Mouse (Mus musculus) midbrain, embryonic 13.5 days (tissue): ENCODE results near the gene Smyd3. TPM values are rescaled to one million over a fixed set of nuclear protein-coding genes. Genes with fewer than 3 reads are reported as not detected.

Experiments
- ATAC-seq: fragments of 200-750 bp; cut with Nextera tagmentation; 2 replicates; pipeline ENCODE4 v1.8.0; 2017; ENCODE audit warnings: mild to moderate bottlenecking, moderate TSS enrichment, moderate library complexity
- H3K27ac ChIP-seq: fragments of 300-500 bp; sonication (generic); 2 replicates; pipeline ENCODE4 v1.5.1; 2015; ENCODE audit warnings: inconsistent platforms, mild to moderate bottlenecking, moderate library complexity
- H3K27me3 ChIP-seq: fragments of 300-500 bp; sonication (generic); 2 replicates; pipeline ENCODE4 v1.6.1; 2015; ENCODE audit warnings: mild to moderate bottlenecking, inconsistent platforms
- H3K36me3 ChIP-seq: fragments of 300-500 bp; sonication (generic); 2 replicates; pipeline ENCODE4 v1.6.1; 2015; ENCODE audit warnings: mild to moderate bottlenecking, inconsistent platforms
- H3K4me1 ChIP-seq: fragments of 300-500 bp; sonication (generic); replicated peaks from 2 replicates; pipeline ENCODE4 v1.6.1; 2015; ENCODE audit warnings: inconsistent platforms
- H3K4me2 ChIP-seq: fragments of 300-500 bp; sonication (generic); replicated peaks from 2 replicates; pipeline ENCODE4 v1.6.1; 2015; ENCODE audit warnings: moderate library complexity, mild to moderate bottlenecking, inconsistent platforms
- H3K4me3 ChIP-seq: fragments of 300-500 bp; sonication (generic); replicated peaks from 2 replicates; pipeline ENCODE4 v1.5.1; 2015; ENCODE audit warnings: mild to moderate bottlenecking, inconsistent platforms
- H3K9ac ChIP-seq: fragments of 300-500 bp; sonication (generic); replicated peaks from 2 replicates; pipeline ENCODE4 v1.6.1; 2015; ENCODE audit warnings: mild to moderate bottlenecking, inconsistent platforms
- H3K9me3 ChIP-seq: fragments of 300-500 bp; sonication (generic); 2 replicates; pipeline ENCODE4 v1.6.1; 2016; ENCODE audit warnings: mild to moderate bottlenecking, inconsistent platforms
- WGBS: fragments of 180-500 bp; shearing (Covaris S2); methylation state at CpG from one replicate; pipeline ENCODE4 v1.1.7; 2015; 5-methylcytosine and 5-hydroxymethylcytosine counted together
- polyA plus RNA-seq: library from polyadenylated mRNA; unstranded; fragments of >200 nt; fragmentation: Nextera tagmentation; extraction: Ambion mirVana; gene quantifications from 2 replicates; pipeline ENCODE4 v1.2.1, GENCODE M21; 2015

The Smyd3 gene
- polyA plus RNA-seq, 1 experiment from 2014 or later = 14.5 TPM

DNA sequence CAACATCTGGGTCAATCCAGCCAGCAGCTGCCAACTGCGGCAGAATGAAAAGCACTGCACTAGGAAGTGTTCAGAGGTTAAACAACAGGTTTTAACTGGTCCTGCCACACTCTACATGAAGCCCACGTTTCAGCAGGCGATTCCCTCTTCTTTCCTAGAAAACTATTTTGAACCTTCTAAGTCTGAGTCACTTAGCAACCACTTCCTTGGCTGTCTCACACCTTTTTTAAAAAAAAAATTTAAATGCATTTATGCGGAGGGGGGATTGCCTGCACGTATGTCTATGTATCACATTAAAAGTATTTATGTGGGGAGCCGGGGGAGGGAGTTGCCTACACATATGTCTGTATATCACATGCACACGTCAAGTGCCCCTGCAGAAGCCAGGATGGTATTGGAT, 5.9 kb downstream of the Smyd3 start:
- no peak overlapping the region for H3K4me3 ChIP-seq
- no peak overlapping the region for H3K9ac ChIP-seq
- H3K27ac ChIP-seq = no peak overlapping the region
- no peaks in the 10 kb centered on the region for H3K36me3 ChIP-seq
- no peaks in the 10 kb centered on the region for H3K9me3 ChIP-seq
- H3K4me1 ChIP-seq = peaks cover 4% of the 10 kb centered on the region
- H3K27me3 ChIP-seq = 0 out of 2 replicates have a peak, but pooled peaks cover 3% of the 10 kb centered on the region
- WGBS = 88% methylated on average over 7 of the region's 7 CpGs
- no peak for ATAC-seq
- no peak overlapping the region for H3K4me2 ChIP-seq

- ATAC-seq = no peak
- Histone ChIP-seq H3K4me1 (no peaks in the 10 kb centered on the region), H3K27ac (no peak overlapping the region), H3K27me3 (no peaks in the 10 kb centered on the region), H3K4me2 (no peak overlapping the region), H3K9me3 (no peaks in the 10 kb centered on the region), H3K9ac (no peak overlapping the region), H3K4me3 (no peak overlapping the region), H3K36me3 (no peaks in the 10 kb centered on the region)
- 87% methylated on average over 13 of the region's 13 CpGs for WGBS
Observed at GRCm38 (mm10) chr1:179510546-179511340, 7.1 kb downstream of the Smyd3 start.

- no peak overlapping the region for H3K27ac ChIP-seq
- WGBS = 68% methylated on average over 9 of the region's 9 CpGs
- ATAC-seq = no peak
- H3K4me2 ChIP-seq = no peak overlapping the region
- no peak overlapping the region for H3K9ac ChIP-seq
- H3K27me3 ChIP-seq = no peaks in the 10 kb centered on the region
- no peaks in the 10 kb centered on the region for H3K4me1 ChIP-seq
- H3K36me3 ChIP-seq = no peaks in the 10 kb centered on the region
- H3K9me3 ChIP-seq = no peaks in the 10 kb centered on the region
- no peak overlapping the region for H3K4me3 ChIP-seq
Observed at GRCm38 (mm10) chr1:179506530-179507315, 11.1 kb downstream of the Smyd3 start.

- Histone ChIP-seq H3K27ac (no peak overlapping the region), H3K4me3 (no peak overlapping the region), H3K36me3 (no peaks in the 10 kb centered on the region), H3K27me3 (no peaks in the 10 kb centered on the region), H3K9me3 (no peaks in the 10 kb centered on the region), H3K4me2 (no peak overlapping the region), H3K9ac (no peak overlapping the region), H3K4me1 (no peaks in the 10 kb centered on the region)
- ATAC-seq = no peak
- WGBS = 24% methylated on average over 3 of the region's 3 CpGs
Observed at GRCm38 (mm10) chr1:179502565-179502964, 15.3 kb downstream of the Smyd3 start.

GRCm38 (mm10) chr1:179499257-179499656, 18.6 kb downstream of the Smyd3 start:
- Histone ChIP-seq H3K9ac (no peak overlapping the region), H3K4me2 (no peak overlapping the region), H3K27ac (no peak overlapping the region), H3K27me3 (no peaks in the 10 kb centered on the region), H3K36me3 (no peaks in the 10 kb centered on the region), H3K9me3 (no peaks in the 10 kb centered on the region), H3K4me3 (no peak overlapping the region), H3K4me1 (no peaks in the 10 kb centered on the region)
- 81% methylated on average over 3 of the region's 3 CpGs for WGBS
- no peak for ATAC-seq

DNA sequence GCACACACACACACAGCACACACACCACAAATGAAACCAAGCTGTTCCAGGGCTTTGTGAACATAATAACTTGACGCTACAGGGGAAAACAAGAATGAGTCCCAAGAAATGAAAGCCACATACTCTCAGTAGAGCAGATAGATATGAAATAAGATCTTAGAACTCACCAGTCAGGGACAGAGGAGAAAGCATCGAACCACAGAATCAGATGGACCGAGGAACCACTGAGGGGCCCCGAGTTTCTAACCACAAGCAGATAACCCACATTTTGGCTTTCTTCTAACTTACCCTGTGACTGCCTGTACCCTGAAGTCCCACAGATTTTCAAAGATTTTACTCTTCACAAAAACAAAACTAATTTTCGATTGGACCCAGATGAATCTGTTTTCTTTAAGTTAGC, 24.9 kb downstream of the Smyd3 start:
- Histone ChIP-seq H3K4me1 (no peaks in the 10 kb centered on the region), H3K27ac (no peak overlapping the region), H3K9me3 (no peaks in the 10 kb centered on the region), H3K9ac (no peak overlapping the region), H3K4me2 (no peak overlapping the region), H3K27me3 (no peaks in the 10 kb centered on the region), H3K36me3 (no peaks in the 10 kb centered on the region), H3K4me3 (no peak overlapping the region)
- ATAC-seq = no peak
- 89% methylated on average over 5 of the region's 5 CpGs for WGBS

DNA sequence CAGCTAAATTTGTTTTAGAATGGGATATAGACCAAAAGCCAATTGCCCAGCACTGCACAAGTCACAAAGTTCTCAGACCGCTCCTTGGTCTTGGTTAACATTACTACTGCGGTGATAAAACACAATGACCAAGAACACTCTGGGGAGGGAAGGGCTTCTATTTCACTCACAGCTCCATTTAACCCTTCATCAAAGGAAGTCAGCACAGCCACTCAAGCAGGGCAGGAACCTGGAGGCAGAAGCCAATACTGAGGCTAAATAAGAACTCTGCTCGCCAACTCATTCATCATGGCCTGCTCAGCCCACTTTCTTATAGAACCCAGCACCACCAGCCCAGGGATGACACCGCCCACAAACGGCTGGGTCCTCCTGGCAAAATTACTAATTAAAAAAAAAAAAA, 29.3 kb downstream of the Smyd3 start:
- H3K36me3 ChIP-seq = no peaks in the 10 kb centered on the region
- ATAC-seq = no peak
- H3K4me3 ChIP-seq = no peak overlapping the region
- no peak overlapping the region for H3K9ac ChIP-seq
- H3K4me1 ChIP-seq = 0 out of 2 replicates have a peak, but pooled peaks cover 4% of the 10 kb centered on the region
- no peaks in the 10 kb centered on the region for H3K9me3 ChIP-seq
- no peaks in the 10 kb centered on the region for H3K27me3 ChIP-seq
- H3K27ac ChIP-seq = no peak overlapping the region
- H3K4me2 ChIP-seq = no peak overlapping the region
- 94% methylated on average over 5 of the region's 5 CpGs for WGBS

- Histone ChIP-seq H3K36me3 (no peaks in the 10 kb centered on the region), H3K4me1 (0 out of 2 replicates have a peak, but pooled peaks cover 4% of the 10 kb centered on the region), H3K27ac (no peak overlapping the region), H3K27me3 (no peaks in the 10 kb centered on the region), H3K9ac (no peak overlapping the region), H3K4me2 (no peak overlapping the region), H3K9me3 (no peaks in the 10 kb centered on the region), H3K4me3 (no peak overlapping the region)
- no peak for ATAC-seq
- 74% methylated on average over 5 of the region's 5 CpGs for whole genome bisulfite sequencing
Observed at GRCm38 (mm10) chr1:179487990-179488389, 29.9 kb downstream of the Smyd3 start.

GRCm38 (mm10) chr1:179487238-179487637, 30.6 kb downstream of the Smyd3 start:
- ATAC-seq = no peak
- no peaks in the 10 kb centered on the region for H3K27me3 ChIP-seq
- H3K4me2 ChIP-seq = no peak overlapping the region
- no peaks in the 10 kb centered on the region for H3K36me3 ChIP-seq
- H3K9me3 ChIP-seq = no peaks in the 10 kb centered on the region
- no peak overlapping the region for H3K27ac ChIP-seq
- 0 out of 2 replicates have a peak, but pooled peaks cover 4% of the 10 kb centered on the region for H3K4me1 ChIP-seq
- H3K9ac ChIP-seq = no peak overlapping the region
- WGBS = 85% methylated on average over 2 of the region's 2 CpGs
- no peak overlapping the region for H3K4me3 ChIP-seq

DNA sequence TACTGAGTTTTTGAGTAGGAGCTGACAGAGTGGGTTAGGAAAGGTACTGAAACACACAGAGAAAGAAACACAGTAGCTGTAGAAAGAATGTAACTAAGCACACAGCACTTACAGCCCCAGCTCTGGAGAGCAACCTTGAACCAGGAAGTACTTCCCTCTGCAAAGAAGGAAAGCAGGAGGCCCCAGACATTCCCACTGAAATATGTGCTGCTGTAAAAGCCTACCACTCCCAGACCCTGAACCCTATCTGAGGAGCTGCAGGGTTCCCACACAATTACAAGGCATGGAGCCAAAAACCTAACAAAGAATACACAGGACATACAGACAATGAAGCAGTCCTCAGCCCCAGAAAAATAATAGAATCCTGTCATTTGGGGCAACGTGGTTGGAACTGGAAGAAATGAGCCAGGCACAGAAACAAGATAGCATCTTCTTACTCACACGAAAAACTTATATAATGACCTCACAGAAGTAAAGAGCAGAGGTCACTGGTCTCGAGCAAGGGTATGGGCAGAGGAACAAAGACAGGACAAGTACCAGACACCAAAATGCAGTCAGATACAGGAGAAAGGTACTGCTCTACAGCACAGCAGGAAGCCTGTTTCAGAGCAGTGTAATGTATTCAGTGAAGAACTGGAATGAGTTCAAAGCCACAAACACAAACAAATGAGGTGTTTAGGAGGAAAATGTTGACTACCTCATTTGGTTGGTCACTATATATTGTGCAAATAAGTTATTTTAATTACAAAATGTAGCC, 31.9 kb downstream of the Smyd3 start:
- Histone ChIP-seq H3K4me2 (no peak overlapping the region), H3K9ac (no peak overlapping the region), H3K27ac (no peak overlapping the region), H3K4me1 (0 out of 2 replicates have a peak, but pooled peaks cover 4% of the 10 kb centered on the region), H3K27me3 (no peaks in the 10 kb centered on the region), H3K36me3 (no peaks in the 10 kb centered on the region), H3K9me3 (no peaks in the 10 kb centered on the region), H3K4me3 (no peak overlapping the region)
- ATAC-seq = no peak
- WGBS = 31% methylated on average over 3 of the region's 3 CpGs

DNA sequence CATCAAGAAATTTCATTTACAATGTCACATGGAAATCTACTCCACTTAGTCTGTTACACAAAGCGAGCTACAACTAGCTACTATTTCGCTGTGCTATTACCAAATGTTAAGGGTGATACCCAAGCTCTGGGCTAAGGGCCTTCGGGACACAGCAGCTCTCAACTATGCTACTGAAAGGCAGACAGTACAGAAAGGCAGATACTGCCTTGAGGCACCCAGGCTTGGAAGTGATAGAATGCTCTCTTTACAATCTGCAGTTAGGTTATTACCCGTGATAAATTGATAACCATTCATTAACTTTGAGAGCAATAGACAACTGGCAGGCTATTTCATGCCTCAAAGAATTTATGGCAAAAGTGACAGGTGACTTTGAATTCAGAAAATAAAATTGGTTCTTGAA, 37.0 kb downstream of the Smyd3 start:
- H3K4me1 ChIP-seq = 0 out of 2 replicates have a peak, but pooled peaks cover 3% of the 10 kb centered on the region
- ATAC-seq = no peak
- no peaks in the 10 kb centered on the region for H3K36me3 ChIP-seq
- H3K4me3 ChIP-seq = no peak overlapping the region
- H3K4me2 ChIP-seq = no peak overlapping the region
- H3K9me3 ChIP-seq = no peaks in the 10 kb centered on the region
- 85% methylated on average over 4 of the region's 4 CpGs for WGBS
- no peak overlapping the region for H3K27ac ChIP-seq
- H3K27me3 ChIP-seq = no peaks in the 10 kb centered on the region
- H3K9ac ChIP-seq = no peak overlapping the region
